Mouse (Mus musculus) liver, postnatal 0 days (tissue): ENCODE measurements around the gene Kdm4b.

Source experiments
- CTCF ChIP-seq: sonication (generic); IDR thresholded peaks from 2 replicates; pipeline ENCODE4 v1.5.1; 2016; ENCODE audit warnings: antibody characterized with exemption, low read depth
- EP300 ChIP-seq: IDR thresholded peaks from 2 replicates; pipeline ENCODE4 v1.6.1; 2016; ENCODE audit warnings: antibody characterized with exemption, low read depth, mild to moderate bottlenecking

GRCm38 (mm10) chr17:56414785-56415184 lies 88.9 kb downstream of the Kdm4b start:
- TF ChIP-seq CTCF (no peak), EP300 (no peak)
